Mouse (Mus musculus): ENCODE data around the gene Marveld1.
A peak's percentile ranks its signal among the peaks of the same experiment; 100 is the strongest.

The Marveld1 gene

DNA sequence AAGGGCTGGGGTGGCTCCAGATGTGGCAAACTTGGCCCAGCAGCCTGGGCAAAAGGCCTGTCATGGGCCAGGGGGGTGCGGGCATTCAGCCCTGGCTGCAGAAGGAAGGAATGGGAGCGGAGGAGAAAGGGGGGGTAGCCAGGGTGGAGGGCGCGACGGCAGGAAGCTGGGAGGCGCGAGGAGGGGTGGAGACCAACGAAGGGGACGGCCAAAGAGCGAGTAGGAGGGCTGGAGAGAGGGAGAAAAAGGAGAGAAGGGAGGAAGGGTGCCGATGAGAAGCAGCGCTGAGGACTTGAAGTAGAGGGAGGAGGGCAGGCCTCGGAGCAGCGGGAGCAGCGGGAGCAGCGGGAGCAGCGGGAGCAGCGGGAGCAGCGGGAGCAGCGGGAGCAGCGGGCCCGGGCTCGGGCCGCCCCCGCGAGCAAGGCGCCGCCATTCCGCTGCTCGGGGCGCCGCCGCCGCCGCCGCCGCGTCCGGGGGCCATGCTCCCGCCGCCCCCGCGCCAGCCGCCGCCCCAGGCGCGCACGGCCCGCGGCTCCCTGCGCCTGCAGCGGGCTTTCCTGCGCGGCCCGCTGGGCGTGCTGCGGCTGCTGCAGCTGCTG lies at the start of gene Marveld1:
Gene Marveld1 (plus strand): TSS at position 231 of the 599 bp plus-strand sequence.
- DNase-seq (ENCODE audit: low read depth, low spot score): no peak

DNA sequence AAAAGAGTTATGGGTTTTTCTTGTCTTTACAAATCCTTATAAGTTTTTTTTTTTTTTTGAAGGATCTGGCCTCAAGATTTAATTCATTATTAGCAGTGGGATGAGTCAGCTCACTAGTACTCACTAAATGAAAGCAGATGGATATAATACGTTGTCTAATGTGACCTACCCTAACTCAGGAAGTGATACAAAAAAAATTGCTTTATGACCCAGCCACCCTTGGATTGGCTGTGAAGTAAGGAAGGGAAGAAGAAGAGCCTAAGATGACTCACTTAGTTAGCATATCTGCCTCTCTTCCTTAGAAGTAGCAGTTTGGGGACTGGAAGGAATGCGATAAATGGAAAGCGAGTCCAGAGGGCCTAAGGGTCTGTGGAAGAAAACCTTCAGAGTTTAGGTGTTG lies 47.8 kb upstream of the Marveld1 start:
- DNase-seq (ENCODE audit: low read depth, low spot score): no peak

DNA sequence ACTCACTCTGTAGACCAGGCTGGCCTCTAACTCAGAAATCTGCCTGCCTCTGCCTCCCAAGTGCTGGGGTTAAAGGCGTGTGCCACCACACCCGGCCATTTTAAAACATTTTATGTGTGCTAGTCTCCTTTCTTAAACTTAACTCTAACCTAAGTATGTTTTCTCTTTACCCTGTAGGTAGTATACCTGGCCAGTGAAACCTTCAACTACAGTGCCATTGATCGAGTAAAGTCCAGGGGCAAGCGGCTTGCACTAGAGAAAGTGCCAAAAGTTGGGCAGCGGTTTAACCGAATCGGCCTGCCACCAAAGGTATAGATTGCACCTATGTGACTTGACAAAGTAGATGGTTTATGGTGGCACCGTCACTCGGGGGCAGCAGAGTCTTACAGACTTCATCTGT lies 42.5 kb upstream of the Marveld1 start:
- no peak for DNase-seq (ENCODE audit: low read depth, low spot score)

DNA sequence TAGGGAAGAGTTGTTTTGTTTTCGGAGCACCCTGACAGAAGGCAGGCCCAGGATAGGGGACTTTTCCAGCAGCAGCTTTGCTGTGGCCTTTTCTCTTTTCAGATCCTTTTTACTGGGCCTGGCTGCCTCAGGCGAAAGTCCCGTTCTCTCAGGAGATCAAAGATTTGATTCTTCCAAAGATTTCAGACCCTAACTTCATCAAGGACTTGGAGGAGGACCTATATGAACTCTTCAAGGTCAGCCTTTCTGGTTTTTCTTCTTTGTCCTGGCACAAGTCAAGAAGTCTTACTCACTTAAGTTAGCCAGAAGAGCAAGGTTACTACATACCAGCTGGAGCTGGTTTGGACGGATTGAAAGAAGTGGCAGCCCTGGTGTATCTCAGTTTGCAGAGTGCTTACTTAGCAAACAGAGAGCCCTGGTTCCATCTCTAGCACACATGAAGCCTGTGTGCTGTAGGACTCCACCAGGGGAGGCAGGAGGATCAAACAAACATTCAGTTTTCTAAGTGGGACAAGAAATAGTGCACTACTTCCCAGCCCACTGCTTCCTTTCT lies 31.3 kb upstream of the Marveld1 start:
- DNase-seq (ENCODE audit: low read depth, low spot score): no peak

DNA sequence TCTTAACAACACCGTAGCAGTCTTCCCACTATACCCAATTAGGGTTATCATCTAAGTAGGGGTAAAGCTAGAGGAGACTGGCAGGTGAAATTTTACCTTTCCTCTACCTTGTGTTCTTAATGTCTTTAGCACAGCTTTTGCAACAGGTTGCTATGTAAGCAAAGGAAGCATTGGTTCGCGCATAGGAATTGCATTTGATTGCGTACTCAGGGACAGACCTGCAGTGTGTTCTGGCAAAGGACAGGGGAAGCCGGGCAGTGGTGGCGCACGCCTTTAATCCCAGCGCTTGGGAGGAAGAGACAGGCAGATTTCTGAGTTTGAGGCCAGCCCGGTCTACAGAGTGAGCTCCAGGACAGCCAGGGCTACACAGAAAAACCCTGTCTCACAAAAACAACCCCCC lies 29.1 kb upstream of the Marveld1 start:
- DNase-seq (ENCODE audit: low read depth, low spot score): no peak

DNA sequence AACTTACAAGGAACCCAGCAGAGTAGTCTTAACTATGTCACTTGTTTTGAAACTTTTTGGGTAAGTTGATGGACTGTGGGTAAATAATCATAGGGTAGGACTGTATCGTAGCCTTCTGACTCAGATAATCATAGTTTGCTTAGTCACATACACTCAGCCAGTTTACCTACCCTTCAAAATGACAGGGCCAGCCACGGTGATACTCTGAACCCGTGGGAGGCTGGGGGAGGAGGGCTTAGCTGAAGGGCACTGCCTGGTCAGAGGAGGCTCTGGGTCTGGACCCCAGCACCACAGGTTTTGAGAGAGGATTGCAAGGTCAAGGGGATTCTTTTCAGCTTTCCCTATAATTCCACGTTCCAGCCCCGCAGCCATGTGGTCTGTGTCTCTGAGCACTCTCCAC lies 28.6 kb upstream of the Marveld1 start:
- no peak for DNase-seq (ENCODE audit: low read depth, low spot score)

DNA sequence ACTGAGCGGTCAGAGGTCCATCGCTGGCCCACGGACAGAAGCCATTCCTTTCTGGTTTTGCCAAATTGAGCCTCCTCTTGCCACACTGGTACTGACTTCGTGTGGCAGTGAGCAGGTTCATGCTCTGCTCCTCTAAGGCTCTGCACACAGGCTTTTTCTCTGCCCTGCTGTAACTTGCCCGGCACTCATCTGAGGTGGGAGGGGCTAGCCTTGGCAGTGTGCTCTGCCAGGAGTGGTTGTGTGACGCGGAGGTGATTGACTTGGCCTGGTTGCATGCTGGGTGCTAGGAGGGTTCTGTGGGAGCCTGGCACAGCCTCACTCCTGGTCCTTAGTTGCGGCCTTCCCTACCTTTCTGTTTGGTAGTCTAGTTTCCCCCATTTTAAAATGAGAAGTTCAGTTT lies 26.7 kb upstream of the Marveld1 start:
- DNase-seq (ENCODE audit: low read depth, low spot score): no peak

DNA sequence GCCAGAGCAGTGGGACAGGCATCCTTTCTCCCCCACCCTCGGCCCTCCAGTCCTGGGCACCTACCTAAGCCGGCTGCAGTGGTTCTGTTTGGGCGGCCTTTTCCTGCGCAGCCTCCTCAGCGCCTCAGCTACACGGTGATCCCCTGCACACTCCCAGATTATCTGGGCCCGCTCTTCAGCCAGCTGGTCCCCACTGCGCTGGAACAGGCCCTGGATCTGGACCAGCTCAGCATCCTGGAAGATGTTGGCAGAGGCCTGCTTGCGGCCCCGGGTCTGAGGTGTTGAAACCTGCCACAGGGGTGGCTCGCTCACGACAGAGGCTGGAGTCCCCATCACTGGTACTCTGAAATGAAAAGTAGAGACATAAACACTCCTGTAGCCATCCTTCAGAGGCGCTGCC lies 22.5 kb upstream of the Marveld1 start:
- DNase-seq (ENCODE audit: low read depth, low spot score): no peak

DNA sequence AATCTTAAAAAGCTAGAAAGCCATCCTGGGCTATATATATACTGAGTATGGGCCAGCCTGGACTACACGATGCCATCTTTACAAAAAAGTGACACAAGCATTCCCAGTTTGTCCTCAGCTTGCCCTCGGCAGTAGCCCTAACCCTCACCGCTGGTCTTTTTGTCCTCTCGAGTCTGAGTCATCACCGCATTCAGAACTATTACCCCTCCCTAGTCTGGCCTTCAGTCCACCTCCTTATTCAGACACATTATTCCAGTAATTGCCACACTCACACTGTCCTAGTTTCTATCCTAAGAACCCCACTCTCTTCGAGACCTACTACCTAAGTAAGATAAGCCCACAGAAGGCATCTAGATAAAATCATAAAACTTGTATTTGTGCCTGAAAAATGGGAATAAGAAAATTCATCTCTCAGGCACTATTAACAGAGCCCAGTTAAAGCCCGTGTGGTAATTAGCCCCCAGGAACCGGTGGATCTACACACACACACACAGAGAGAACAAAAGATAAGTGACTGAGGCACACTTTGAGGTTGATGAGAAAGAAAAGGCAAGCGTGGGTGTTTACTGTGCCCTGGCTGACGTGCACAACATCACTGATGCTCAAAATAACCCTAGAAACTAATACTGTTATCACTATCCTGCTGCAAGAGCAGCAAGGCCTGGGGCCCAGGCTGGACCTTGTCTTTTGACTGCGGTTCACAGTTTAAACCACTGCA lies 21.5 kb upstream of the Marveld1 start:
- DNase-seq (ENCODE audit: low read depth, low spot score): no peak

DNA sequence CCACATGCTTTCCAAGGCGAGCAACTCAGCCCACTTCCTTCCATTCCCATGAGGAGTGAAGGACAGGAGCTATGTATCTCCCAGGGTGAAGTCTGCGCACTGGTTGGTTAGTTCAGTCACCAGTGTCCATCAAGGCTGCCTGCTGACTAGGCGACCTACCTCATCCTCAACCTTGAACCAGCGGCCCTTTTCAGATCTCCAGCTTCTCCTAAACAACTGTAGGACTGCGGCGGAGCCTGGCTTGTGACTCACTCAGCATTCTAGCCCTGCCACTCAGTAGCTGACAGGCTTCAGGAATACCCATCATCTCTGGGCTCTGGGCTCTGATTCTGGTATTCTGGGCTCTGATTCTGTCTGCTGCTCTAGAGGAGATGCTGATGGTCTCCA lies 21.0 kb upstream of the Marveld1 start:
- DNase-seq (ENCODE audit: low read depth, low spot score): no peak

DNA sequence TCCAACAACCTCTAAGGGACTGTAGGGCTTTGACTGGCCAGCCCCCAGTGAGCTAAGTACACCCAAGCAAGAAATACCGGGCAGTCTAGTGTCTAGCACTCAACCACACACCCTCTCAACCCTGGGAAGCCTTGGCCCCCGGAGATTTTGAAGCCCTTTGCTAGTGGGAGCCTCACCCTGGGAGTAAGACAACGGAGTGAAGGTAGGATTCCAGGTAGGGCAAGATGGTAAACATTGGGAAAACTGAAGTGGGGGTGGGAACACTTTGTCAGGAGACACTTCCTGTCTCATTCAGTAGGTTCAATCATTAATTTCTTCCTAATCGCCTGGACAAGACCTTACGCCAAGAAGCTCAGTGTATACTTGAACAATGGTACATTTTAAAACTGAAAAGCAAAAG lies 20.2 kb upstream of the Marveld1 start:
- DNase-seq (ENCODE audit: low read depth, low spot score): no peak

DNA sequence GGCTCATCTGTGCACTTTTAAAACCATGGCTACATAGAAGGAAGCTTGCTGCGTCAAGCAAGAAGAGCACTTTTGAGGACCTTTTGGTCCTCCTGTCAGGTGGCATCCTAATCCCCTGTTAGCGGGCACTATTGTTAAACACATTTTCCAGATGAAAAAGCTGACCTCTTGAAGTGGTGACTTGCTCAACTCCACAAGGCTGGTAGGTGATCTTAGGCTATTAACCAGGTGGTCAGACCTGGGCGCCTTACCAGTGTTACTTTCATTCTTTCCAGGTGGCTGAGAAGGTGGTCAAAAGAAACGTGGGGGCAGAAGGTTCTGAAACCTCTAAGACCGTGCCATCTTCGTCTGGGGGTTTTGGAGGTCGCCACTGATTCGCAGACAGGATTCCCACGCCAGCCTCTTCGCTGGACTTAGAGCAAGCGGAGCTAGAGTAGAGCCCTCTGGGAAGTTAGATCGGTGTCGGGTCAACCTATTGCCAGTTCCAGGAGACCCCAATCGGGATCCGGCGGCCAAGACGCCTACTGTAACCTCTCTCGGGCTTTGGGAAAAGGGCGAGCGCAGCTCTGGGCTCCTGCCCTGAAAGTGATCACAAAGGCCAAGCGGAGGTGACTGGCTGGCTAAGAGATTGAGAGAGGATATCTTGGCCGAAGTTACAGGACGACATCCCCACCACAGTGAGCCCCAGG lies 19.0 kb upstream of the Marveld1 start:
- DNase-seq (ENCODE audit: low read depth, low spot score): no peak

DNA sequence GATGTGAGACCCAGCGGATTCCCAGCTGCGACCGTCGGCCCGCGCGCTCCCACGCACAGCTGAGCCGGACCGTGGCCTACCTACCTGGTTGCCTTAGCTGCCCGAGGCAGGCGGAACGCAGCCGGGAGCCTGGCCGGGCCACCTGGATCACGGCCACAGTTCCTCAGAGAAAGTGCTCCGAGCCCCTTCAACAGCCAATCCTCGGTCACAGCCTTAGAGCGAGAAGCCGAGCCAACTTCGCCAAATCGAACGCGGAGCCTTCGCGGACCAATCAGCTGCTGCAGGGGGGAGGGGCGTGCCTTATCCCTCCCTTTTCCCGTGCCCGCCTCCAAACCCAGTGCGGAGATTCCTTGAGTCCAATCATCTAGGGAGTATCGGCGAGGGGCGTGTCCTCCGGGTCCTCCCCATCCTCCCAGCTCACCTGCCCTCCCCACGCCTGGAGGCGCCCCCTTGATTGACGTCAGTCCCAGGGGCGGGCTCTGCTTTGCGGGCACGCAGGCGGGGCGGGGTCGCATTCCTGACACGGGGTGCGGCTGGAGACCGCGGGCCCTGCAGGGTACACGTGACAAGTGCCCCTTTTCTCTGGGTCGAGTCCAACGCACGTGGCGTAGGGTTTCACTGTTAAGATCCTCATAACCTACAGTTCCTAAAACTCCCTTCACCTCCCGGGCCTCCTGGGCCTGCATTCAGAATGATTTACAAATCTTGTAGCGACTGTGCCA lies 18.3 kb upstream of the Marveld1 start, which contains the start of gene Avpi1:
Gene Avpi1 (minus strand): TSS at position 273 of the 722 bp plus-strand sequence.
- DNase-seq (ENCODE audit: low read depth, low spot score): peak; percentile 78

DNA sequence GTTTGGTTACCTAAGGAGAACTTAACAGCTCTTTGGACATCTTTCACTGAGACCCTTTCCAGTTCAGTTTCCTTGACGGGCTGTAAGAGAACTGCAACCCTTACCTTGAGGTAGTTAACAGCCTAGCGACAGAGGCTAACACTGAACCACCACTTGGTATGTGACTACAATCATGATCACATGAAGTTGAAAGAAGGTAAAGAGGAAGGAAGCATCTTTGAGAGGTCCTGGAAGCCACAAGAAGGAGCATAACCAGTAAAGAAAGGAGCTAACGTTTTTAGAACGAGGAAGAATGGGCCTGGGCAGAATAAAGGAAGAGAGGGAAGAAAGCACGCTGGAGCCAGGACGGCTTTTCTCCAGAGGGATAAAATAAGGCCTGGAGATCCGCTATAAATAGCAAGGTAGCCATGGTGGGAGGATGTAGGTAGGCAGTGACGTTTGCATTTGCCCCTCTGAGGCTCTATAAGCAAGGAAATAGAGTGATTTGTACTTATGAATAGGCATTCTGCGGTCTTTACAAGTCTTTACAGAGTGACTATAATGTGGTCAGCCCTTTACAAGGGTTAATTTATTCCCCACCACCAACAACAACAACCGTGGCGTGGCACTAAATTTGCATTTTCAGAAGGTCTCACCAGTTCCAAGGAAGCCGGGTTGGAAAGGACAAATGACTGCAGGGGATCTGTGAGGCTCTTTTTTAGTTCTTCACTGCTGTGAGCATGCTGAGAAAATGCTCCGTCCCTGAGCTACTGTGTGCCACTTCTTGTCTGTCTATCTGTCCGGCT lies 17.5 kb upstream of the Marveld1 start:
- DNase-seq (ENCODE audit: low read depth, low spot score): no peak

DNA sequence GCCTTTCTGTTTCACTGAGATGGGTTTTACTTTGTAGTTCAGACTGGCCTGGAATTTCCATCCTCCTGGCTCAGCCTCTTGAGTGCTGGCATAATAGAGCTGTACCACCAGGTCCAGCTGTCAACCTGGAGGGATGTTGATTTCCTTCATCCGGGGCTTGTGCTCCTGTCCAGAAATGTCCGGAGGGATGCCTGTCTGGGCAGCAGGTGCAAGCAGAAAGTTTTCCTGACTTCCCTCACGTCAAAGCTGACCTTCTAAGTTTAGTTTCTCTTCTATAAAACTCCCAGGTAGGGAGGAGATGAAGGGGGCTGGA lies 16.9 kb upstream of the Marveld1 start:
- no peak for DNase-seq (ENCODE audit: low read depth, low spot score)

DNA sequence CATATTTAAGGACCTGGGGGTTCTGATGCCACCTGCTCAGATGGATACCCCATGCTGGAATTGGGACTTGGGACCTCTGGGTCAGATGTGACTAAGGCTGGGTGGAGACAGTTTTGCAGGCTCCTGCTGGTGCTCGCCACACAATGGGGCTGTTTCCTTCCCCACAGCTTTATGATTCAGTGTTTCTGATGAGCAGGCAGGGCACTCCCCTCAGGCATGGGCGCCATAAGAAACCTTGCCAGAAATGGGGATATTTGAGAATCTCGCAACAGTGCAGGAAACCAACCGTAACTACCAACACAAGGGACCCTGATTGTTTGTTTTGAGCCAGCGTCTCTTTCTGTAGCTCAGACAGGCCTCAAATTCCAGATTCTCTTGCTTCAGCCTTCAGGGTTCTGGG lies 16.1 kb upstream of the Marveld1 start:
- DNase-seq (ENCODE audit: low read depth, low spot score): no peak

DNA sequence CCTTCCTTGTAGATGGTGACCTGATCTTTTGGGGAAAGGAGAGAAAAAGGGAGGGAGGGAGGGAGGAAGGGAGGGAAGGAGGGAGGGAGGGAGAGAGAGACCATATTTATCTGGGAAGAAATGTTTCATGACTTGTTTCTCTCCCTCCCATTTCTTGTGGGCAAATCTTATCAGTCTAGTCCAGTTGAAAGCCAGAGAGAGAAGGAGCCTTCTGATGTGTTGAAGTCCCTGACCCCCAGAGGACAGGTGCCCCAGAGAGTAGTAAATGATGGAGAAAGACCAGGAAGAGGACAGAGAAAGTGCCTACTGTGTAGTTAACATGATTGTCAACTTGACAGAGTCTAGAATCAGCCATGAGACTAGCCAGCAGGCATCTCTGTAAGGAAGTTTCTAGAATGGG lies 12.1 kb upstream of the Marveld1 start:
- no peak for DNase-seq (ENCODE audit: low read depth, low spot score)

DNA sequence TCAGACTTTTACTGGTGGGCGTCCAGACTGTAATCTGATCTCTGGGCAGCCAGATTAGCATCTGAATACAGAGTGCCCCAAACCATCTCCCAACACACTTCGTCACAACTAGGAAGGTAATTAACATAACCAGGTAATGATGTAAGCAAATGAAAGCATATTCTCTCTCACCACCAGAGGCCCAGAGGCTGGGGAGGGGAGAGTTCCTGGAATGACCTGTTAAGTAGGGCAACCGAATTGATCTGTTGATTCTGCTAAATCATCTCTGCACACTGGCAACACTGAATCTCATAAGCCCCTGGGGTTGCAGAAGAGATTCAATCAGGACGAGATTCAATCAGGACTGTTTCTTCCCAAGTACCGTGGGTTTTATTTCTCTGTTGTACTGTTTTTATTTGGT lies 11.1 kb upstream of the Marveld1 start:
- DNase-seq (ENCODE audit: low read depth, low spot score): no peak

DNA sequence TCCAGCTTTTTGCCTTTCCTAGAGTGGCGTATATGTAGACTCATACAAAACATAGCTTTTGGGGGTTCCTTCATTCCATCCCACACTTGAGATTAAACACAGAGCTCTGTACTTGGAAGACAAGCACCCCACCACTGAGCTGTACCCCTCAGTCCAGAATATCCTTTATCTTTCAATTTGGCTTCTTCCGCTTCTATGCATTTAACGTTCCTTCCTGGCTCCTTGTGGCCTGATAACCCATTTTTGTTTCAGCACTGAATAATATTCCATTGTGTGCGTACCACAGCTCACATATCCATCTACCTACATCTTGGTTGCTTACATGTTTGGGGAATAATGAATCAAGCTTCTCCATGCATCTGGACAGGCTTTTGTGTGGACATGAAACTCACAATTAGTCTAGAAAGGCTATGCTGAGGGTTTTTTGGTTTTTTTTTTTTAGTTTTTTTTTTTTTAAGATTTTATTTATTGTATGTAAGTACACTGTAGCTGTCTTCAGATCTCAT lies 10.0 kb upstream of the Marveld1 start:
- no peak for DNase-seq (ENCODE audit: low read depth, low spot score)

DNA sequence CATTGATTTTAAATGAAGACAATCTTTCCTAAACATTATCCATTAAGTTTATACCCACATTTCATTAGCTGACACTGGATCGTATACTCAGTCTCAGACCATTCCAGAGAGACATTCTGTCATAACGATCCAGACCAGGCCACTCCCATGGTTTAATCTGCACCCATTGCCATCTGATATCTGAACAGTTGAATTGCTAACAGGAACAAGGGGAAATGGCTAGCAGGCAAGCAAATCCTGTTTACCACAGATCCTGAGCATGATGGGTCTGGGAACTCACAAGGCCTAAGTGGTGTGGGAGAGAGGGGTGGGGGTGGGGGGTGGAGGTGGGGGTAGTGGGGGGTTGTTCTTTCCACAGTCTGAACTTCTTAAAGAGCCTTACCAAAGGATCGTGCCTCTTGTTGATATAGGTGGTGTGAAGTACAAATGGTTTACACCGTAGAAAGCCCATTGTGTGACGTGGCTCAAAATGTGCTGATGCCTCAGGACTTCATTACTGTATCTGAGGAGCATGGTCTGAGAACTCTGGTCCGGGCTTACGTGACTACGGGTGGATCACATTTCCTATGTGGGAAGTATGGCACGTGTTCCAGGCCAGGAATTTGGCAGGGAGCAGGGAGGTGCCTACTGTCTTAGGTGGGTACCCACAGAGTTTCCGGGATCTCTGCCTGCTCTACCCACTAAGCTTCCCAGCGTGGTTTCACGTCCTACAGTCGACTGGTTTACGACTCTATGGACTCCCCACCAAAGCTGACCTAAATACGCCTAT lies 8.5 kb upstream of the Marveld1 start:
- DNase-seq (ENCODE audit: low read depth, low spot score): no peak

Measured in c-Kit-negative CD71-positive TER-119-positive erythroid progenitor cells, embryonic 14.5 days (primary cell).